Mouse (Mus musculus): ENCODE measurements at regions not wholly inside any gene's neighbourhood (a gene's known extent, or its start where the extent isn't known, plus 50 kb on each side); places are given as distances from the start of the nearest gene placed in this dataset.

DNA sequence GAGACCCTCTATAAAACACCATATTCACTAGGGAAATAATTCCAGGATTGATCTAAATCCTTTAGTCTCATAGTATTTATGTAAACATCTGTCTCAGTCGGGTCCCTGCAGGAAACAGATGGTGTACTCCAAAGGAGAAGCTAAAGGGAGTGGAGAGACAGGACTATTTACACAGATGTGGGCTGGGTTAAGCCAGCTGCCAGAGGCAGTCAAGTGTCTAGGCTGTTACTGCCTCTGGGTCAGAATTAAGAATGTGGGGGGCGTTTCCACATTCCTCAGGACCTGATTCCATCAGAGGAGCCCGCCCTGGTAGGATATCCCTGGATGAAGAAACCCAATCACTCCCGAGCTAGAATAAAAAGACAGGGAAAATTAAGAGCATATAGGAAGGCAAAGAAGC, 380.2 kb upstream of the Auts2 start:
- no peak for DNase-seq

DNA sequence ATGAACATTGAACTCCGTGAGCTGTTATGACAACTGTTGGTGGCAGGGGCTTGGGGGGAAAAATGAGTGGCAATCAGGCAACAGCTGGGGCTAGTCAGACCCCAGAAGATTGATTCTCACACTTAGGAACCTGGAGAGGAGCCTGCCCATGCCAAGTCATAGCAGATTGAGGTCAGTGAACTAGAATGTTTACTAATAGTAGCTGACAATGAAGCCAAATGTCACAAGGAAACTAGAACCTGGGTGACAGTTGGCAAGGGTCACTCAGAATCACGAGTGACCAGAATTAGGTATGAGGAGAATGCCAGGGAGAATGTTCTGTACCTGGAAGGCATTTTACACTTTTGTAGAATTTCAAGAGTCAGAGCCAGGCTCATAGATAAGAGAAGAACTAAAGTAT, 365.9 kb upstream of the Auts2 start:
- no peak for DNase-seq

DNA sequence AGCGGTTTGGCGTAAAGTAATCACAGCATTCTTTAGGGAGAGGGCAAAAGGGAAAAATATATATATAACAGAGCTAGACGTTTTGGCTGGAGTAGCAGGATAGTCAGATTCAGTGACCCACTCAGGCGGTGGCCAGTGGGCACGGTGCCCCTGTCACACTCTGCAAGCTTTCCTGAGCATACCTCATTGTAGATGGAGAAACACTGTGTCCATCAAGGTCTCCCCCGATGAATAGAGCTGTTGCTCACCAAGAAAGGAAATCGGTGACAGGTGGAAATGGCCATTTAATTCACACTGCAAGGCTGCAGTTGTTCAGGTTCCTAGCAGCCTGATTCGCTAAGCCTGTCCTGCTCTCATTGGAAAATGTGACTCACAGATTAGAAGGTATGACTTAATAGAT, 365.1 kb upstream of the Auts2 start:
- no peak for DNase-seq

DNA sequence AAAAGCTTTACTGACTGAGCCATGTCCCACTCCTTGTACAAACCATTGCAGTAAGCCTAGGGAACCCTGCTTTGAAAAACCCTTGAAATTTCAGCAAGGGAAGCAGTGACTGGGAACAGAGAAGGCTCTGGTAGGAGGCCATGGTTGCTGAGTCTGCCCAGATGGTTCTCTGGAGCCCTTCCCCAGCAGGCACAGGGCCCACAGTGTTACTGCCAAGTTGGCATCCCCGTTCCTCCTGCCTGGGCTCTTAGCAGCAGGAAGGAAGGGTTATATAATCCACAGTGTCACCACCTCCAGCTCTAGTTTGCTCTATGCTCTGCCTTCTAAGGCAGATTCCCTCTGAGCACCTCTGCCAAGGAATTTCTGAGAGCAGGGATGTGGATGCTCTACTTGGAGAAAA, 349.4 kb upstream of the Auts2 start:
- peak; percentile 23 for DNase-seq

DNA sequence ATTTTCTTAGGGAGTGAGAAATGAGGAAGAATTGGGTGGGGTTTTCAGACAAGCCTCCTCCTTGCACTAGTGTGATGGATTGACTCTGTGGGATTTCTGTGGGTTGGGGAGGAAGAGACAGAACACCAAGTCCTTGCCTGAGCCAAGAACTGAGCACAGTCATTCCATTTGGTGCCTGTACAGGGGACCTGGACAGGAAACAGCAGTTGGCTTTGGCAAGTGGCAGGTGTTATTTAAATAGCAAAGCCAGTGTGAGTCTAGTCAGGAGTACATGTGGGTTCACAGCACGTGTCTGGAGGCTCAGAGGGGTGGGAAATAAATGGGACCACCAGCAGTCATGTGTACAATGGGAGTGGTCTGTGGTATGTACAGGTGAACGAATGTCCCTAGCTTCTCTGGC, 341.0 kb upstream of the Auts2 start:
- DNase-seq = no peak

DNA sequence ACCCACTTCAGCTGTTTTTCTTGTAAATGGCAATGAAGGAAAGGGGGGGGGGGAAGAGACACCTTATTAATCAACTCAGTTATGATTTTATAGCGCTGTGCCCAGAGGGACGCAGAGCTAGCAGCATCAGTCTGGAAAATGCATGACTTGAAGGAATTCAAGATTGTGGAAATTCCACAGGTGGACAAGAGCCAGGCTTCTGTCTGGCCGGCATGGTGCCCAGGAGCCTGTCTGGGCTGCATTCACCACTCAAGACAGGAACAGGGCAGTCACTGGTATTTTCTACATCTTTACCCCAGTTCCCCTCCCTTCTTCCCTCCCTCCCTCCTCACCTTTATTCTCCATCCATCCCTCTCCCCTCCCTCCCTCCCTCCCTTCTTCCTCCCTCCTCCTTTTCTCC, 339.1 kb upstream of the Auts2 start:
- no peak for DNase-seq

DNA sequence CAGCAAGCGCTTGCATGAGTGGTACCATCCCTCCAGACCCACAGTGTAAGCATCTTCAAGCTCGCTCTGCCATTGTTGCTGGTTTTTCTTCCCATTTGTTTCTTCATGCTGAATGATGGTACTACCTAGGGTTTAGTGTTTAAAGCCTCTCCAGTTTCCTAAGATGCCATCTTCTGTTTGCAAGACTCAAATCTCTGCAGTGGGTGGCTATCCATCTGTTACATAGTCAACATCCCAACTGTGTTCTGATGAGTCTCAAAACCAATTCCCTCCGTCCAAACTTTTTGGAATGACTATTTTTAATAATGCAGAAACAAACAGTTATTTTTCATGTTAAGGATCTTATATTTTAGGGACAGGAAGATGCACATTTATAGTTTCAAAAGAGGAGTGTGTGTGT, 338.0 kb upstream of the Auts2 start:
- no peak for DNase-seq

DNA sequence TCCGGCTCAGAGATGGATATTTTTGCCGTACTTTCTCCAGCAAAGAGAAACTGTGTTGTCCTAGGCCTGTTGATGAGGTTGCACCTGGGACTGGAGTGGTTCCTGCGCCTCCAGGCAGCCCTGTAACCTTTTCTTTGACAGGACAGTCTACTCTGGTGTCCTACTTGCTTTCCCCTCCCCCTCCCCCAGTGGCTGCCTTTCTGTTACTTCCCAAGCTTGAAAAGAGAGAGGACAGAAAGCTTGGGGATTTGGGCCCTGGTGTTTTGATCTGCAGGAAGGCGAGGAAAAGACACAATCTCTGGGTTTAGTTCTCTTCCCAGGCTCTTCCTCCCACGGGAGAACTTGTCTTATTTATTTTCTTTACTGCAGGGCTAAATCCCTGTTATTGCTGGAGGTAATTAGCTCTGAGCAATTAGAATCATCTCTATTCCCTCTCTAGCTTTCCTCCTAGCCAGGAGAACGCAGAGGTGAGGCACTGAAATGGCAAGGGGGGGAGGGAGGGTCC, 333.2 kb upstream of the Auts2 start:
- DNase-seq = no peak

DNA sequence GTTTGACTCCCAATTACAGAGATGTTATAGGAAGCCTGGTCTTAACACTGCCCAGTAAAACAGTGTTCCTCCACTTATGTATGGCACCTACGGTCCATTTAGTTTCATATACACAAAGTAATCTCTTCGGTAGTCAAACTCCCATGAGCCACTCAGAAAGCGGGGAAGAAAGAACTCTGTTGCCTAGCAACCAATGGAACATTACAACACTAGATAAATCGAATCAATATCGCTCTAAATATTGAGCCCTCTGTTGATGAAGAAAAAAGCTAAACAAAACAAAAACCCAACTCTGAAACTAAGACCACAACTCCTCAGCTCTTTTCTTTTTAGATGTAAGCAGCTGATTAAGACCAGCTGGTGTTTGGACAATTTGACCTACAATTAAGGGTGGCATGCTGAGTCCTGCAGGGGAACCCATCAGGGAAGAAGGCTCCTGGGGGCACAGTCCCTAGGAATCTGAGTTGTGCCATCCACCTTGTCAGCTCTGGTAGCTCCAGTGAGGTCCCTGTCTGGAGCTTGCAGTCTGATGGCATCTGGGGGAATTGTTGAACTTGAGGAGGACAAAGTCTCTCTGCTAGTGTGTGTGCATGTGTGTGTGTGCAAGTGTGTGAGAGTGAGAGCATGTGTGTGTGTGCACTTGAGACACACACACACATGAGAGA, 315.8 kb upstream of the Auts2 start:
- no peak for DNase-seq

DNA sequence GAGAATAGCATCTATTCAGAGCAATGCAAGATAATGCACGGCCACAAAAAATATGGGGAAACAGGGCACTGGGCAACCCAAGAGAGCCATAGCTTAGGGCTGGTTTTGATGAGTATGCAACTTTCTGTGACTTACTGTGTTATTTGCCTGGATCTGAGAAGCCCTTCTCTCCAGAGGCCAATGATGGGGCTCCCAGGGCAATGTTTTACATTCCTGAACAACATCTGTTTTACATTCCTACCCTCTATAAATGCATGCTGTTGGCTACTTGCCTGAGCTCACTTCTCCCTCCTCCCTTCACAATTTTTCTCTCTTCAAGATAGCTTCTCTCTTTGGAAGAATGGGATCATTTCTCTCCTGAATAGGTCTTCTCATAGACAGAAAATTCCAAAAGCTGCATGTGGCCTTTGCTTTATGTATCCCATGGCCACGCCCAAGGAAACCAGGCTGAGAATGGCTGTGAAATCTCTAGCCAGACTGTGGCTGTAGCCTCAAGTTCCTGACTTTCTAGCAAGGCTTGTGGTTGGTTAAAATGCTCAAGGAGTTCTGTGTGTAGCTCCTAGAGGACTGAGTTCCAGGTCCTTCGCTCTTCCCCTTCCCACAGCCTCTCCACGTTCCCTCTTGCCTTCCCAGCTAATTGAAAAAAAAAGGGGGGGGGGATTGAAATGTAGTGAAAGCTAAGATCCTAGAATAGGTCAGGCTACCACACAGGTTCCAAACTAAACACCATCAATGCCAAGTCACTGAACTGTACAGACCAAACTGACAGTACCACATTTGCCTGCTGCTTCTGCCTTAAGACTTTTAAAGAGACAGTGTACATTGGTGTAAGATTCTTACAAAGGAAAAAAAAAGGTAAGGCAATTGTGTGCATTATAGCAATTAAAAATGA, 312.7 kb upstream of the Auts2 start:
- DNase-seq = no peak

DNA sequence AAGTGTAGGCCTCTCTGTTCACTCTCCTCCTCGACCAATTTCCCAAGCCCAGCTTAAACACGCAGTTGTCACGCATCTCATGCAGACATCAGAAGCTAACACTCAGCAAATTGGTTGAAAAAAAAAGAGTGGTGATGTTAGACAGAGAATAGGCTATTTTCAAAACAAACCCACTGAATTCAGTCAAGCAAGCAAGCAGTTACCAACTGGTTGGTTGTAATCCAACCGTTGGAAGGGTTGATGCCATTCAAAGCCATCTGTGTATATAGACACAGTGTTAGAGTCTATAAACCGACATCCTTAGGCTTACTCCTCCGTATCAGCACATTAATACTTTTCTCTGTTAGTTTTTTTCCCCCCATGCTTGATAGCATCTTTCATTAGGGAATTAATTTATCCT, 307.6 kb upstream of the Auts2 start:
- DNase-seq = no peak

DNA sequence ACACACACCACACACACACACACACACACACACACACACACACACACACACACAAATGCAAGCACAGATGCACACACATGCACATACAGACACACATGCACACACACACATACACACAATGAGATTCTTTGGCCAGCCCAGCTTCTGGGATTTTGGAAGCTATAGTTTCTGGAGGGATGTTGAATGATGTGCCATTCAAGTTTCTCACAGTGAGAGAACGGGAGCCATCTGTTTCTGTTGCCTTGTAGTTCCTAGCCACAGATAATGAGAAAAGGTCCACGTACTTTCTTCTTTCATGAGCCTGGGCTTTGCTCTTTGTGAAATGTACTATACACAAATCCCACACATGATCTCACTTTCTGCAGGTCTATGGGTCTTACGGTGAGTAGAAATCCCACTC, 304.9 kb upstream of the Auts2 start:
- DNase-seq = no peak

DNA sequence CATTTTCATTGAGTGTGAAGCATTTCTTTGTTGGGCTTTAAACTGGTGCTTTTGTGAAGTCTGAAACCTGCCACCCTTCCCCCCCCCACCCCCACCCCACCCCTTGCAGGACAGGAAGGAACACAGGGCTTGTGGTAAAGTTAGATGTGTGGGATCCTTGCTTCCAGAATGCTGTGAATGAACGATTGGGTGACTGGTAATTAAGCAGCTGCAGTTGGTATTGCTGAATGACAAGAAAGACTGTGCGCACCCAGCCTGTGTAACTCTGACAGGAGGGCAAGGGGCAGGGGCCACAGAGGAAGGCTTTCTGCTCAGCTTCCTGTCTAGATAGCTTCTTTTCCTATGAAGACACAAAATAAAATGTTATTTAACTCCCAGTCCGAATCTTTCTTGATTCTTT, 300.1 kb upstream of the Auts2 start:
- DNase-seq = no peak

DNA sequence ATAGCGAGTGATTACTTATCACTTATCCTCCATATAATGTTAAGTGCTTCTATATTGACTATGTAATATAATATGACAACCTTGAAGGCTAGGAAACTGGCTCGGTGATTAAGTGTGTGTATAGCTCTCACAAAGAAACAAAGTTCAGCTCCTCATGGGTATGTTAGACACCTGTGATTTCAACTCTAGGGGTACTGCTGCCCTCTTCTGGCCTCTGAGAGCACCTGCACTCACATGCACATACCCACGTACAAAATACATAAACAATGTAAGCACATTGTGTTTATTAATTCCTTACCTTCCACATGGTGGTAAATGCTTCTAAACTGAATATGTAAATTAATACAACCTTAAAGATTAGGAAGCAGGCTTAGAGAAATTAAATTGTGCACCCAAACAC, 298.6 kb upstream of the Auts2 start:
- DNase-seq = no peak

DNA sequence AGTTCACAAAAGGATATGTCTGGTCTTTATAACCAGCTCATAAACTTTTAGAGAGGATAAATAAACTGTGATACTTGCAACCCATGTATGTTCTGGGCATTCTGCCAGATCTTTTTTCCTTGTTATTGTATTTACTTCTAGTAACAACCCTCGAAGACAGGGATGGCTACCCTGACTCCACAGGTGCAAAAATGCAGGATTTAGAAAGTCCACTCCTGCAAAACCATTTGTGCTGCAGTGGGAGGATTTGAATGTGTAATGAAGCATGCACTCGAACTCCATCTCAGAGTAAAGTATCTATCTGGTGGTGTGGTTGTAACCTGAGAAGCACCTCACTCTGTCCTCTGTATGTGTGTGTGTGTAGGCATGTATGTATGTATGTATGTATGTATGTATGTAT, 294.3 kb upstream of the Auts2 start:
- no peak for DNase-seq

DNA sequence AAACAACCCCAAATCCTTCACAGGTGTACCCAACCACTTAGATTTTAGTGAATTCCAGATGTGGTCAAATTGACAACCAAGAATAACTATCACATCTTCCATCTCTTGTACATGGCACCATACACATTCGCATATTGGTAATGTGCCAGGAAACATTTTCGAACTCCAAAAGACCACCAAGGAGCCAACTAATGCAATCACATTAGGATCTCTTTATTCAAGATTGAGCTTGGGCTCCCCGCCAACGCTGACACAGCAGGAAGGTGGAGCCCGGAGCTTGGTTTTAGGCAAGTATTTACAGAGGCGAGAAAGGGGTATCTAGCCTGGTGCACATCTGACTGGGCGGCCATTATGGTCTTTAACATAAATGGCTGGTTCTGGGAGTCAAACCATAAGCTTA, 285.8 kb upstream of the Auts2 start:
- DNase-seq = no peak

DNA sequence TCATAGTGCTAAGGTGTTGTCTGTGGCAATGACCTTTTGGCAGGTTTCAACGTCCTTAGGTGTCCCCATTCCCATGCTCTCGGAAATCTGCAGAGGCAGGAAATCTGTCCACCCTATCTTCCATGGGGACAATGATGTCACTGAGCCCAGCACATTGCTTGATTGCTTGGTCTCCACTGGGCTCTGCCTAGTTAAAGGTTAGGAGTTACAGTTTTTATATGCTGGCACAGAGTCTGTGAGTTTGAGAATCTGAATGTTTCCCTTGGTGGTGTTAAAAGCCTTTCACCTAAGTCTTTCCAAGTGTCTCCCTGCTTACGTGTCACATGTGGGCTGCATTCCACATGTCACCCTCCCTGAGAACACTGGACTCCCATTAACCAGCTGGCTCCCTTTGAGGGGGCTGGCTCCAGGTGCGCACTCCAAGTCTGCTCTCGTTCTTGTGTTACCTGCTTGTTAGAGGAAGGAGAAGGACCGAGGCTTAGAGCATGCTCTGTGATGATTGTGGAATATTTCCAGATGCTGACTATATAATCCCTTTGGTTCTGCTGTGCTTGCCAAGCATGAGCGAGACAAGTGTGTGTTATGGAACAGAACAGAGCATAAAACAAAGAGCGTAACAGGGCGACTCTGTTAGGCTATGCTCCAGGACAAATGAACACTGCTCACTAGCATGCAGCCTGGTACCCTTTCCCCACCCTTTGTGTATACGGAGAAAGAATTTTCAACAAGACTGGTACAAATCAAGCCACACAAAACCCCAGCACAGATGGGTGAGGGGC, 284.6 kb upstream of the Auts2 start:
- DNase-seq = no peak

DNA sequence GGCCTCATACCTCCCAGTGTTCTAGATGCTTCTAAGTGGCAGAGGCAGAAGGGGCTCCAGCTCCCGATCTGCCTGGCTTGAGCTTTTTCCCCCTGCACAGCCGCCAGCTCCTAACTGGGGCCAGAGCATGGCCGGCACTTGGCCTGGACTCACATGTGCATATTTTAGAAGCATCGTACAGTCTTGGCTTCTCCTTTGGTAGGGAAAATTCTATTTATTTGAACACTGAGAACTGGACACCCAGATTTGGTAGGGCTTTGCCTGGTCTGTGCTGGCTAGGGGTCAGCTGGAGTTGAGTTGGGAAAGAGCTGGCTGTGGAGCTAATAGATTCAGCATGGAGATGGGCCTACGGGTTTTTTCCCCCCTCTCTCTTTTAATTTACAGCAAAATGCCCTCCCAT, 282.9 kb upstream of the Auts2 start:
- DNase-seq = no peak

DNA sequence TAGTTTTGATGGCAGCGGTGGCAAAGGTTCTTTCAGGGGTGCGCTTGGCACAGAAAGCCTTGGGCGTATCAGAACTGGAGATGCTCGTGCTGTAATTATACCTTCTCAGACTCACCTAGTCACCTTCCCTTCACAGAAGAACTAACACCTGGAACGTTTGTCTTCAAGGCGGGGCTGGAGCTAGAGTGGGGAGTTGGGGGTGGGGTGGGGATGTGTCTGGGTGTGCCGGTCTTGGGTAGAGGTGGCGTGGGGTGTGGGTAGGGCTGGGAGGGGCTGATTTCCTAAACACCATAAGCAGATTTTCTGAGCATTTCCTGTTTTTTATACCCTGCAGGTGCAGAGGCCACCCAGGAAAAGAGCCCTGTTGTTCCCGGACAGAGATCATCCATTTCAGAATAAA, 274.5 kb upstream of the Auts2 start:
- no peak for DNase-seq

DNA sequence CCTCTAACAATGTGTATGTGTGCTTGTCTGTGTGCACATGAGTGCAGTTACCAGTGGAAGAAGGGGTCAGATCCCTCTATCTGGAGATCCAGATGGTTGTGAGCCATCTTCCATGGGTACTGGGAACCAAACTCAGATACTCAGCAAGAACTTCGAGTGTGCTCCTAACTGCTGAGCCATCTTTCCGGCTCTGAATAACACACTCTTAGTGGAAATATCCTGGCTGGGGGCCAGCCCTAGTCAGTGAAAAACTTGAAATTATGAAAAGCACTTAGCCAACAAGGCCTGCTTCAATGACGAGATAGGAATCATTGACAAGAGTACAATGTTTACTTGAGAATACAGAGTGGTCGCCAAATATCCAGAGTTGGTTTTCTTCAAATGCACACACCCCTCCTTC, 266.0 kb upstream of the Auts2 start:
- DNase-seq = peak; percentile 62

DNA sequence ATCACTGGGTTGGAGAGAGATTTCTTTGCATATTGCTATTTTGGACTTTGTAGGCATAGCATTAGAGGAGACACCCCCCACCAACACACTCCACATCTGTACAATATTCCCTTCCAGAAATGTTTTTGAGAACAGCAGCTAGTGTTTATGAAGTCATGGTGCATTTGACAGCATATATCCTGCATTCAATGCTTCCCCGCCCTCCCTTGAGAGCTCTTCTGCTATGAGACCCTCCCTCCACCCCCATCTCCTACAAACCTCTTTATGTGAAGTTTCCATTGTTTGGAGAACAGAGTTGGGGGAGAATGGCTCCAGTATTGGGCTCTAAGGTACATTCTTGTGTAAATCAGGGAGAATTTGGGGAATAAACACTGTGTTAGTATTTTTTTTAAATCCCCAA, 252.9 kb upstream of the Auts2 start:
- DNase-seq = no peak

DNA sequence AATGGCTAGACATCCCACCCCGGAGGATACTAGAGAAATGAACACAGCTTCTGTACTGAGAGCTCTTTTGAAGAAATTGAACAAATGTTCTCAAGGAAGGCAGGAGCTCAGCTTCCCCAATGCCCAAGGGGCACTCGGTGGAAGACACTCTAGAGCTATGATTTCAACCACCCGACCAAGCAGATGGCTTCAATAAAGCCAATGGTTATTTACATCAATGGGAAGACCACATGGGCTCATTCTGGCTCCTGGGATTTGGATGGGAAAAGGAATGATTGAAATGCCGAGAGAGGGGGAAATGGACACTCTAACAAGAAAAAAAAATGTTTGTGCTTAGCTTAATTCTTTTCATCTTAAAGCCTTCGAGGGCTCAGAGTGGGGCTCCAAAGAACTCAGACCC, 249.3 kb upstream of the Auts2 start:
- DNase-seq = no peak

DNA sequence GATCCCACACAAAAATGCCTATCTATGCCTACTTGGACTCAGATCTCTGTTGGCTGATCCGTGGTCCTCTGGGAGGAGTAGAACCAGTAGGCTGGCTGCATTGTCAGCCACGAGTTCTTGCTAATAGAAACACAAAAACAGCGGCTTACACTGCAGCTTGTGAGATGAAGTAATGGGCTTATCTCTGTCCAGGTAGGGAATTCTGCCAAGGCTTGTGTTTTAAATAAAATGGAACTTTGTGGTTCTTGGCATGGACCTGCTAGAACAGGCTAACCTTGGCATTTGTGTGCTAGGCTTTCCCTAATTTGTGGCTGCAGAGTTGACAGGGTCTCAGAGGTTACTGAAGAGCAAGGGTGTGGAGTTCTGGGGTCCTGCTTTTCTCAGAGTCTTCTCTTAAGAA, 242.1 kb upstream of the Auts2 start:
- peak; percentile 70 for DNase-seq

Measured in adrenal gland, adult 2 months (tissue).